Mouse (Mus musculus) kidney, postnatal 36 days (tissue): ENCODE data around the gene Mlf1.

Experiments
- DNase-seq, 2 experiments: peaks; one replicate each; pipeline ENCODE4 v3.0.0; 2021 to 2022; ENCODE audit warnings: mixed read lengths in 2 of 2

The Mlf1 gene

GRCm38 (mm10) chr3:67373872-67374271 lies at the start of gene Mlf1:
Gene Mlf1 (plus strand): TSS chr3:67374097.
- DNase-seq: peak; percentile 82 to 89

GRCm38 (mm10) chr3:67339558-67339957 lies 34.3 kb upstream of the Mlf1 start:
- no peak for DNase-seq

- DNase-seq: no peak
These were observed 33.0 kb upstream of the Mlf1 start for GRCm38 (mm10) chr3:67340921-67341320.

GRCm38 (mm10) chr3:67343004-67343662 lies 30.8 kb upstream of the Mlf1 start:
- peak in 1 of 2 experiments; percentile 31 for DNase-seq

- peak; percentile 27 to 72 for DNase-seq
These were observed 29.3 kb upstream of the Mlf1 start for GRCm38 (mm10) chr3:67344599-67344998.

GRCm38 (mm10) chr3:67346674-67347073 lies 27.2 kb upstream of the Mlf1 start:
- no peak for DNase-seq

GRCm38 (mm10) chr3:67351406-67352127 lies 22.3 kb upstream of the Mlf1 start:
- no peak for DNase-seq

- DNase-seq: peak; percentile 23 to 68
These were observed 21.7 kb upstream of the Mlf1 start for GRCm38 (mm10) chr3:67352128-67352762.

- DNase-seq: no peak
These were observed 21.1 kb upstream of the Mlf1 start for GRCm38 (mm10) chr3:67352763-67353149.

- no peak for DNase-seq
These were observed 15.5 kb upstream of the Mlf1 start for GRCm38 (mm10) chr3:67358376-67358775.

- no peak for DNase-seq
These were observed 7.6 kb upstream of the Mlf1 start for GRCm38 (mm10) chr3:67366087-67366892.

- DNase-seq: peak in 1 of 2 experiments; percentile 28
These were observed 6.4 kb upstream of the Mlf1 start for GRCm38 (mm10) chr3:67367481-67367880.

GRCm38 (mm10) chr3:67369407-67370079 lies 4.4 kb upstream of the Mlf1 start:
- DNase-seq: no peak

GRCm38 (mm10) chr3:67372194-67372593 lies 1.7 kb upstream of the Mlf1 start:
- no peak for DNase-seq

GRCm38 (mm10) chr3:67372781-67373180 lies 1.1 kb upstream of the Mlf1 start:
- no peak for DNase-seq

- DNase-seq: no peak
These were observed 472 bp downstream of the Mlf1 start for GRCm38 (mm10) chr3:67374360-67374778.

GRCm38 (mm10) chr3:67375063-67375462 lies 1.2 kb downstream of the Mlf1 start, which contains the start of gene Gm17402:
Gene Gm17402 (minus strand): TSS chr3:67375163.
- no peak for DNase-seq

- DNase-seq: no peak
These were observed 4.3 kb downstream of the Mlf1 start for GRCm38 (mm10) chr3:67378215-67378614.

GRCm38 (mm10) chr3:67429338-67429998 lies 55.6 kb downstream of the Mlf1 start:
- DNase-seq: no peak

- peak; percentile 93 to 95 for DNase-seq
These were observed 56.1 kb downstream of the Mlf1 start, which contains the start of gene Gfm1 for GRCm38 (mm10) chr3:67429999-67430380. Gene Gfm1 (plus strand): TSS chr3:67430096.

GRCm38 (mm10) chr3:67434011-67434410 lies 60.1 kb downstream of the Mlf1 start:
- DNase-seq: no peak

GRCm38 (mm10) chr3:67447143-67447542 lies 73.2 kb downstream of the Mlf1 start:
- peak in 1 of 2 experiments; percentile 30 for DNase-seq
